In the genomic region with DNA sequence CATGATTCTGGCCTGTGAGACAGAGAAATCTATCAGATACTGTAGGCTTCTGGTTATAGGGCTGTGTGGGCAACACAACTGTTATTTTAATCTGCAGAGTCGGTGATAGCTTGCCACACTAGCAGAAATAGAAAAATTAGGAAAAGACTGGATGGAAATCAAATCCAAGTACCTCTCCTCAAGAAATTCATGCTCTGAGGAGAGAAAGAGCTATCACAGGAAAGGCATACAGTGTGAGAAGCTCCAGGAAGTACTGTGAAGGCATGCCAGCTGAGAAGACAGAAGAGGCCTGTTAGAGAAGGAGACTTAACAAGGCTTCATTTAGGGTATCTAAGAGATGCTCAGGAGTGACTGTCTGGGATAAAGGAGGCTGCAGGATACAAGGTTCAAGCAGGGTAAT, we compare ENCODE assay signal across 28 mouse cellular contexts. TPM values are rescaled to one million over a fixed set of nuclear protein-coding genes. Genes with fewer than 3 reads are reported as not detected.
"Had no signal": no experiment of that assay in that cellular context is flagged by ENCODE, and none has a peak within 500 bp of the region (broad histone marks: within the 10 kb centered on the region; RNA-seq: fewer than 3 reads in every experiment).

No protein-coding gene starts in this region.

- H3K27ac ChIP-seq: heart, adult 2 months; heart, embryonic 13.5 days; heart, embryonic 15.5 days; hindbrain, embryonic 13.5 days; hindbrain, embryonic 15.5 days; hindbrain, postnatal 0 days; kidney, embryonic 15.5 days; kidney, postnatal 0 days; limb, embryonic 13.5 days; limb, embryonic 15.5 days; liver, embryonic 12.5 days; liver, embryonic 14.5 days had no signal

- H3K27me3 ChIP-seq: heart, embryonic 13.5 days; heart, embryonic 15.5 days; hindbrain, embryonic 13.5 days; hindbrain, embryonic 15.5 days; kidney, embryonic 15.5 days; limb, embryonic 13.5 days; limb, embryonic 15.5 days; liver, embryonic 12.5 days had no signal

- DNase-seq: gastrocnemius, postnatal 14 days; gastrocnemius, postnatal 36 days; heart, adult 2 months; heart, postnatal 14 days; heart, postnatal 36 days; kidney, adult 11 months; kidney, adult 2 months; kidney, adult 9 months; kidney, postnatal 14 days; kidney, postnatal 36 days; layer of hippocampus, postnatal 36 days; left cerebral cortex, postnatal 4 days had no signal

- H3K9me3 ChIP-seq: heart, embryonic 13.5 days; heart, embryonic 15.5 days; hindbrain, embryonic 13.5 days; hindbrain, embryonic 15.5 days; kidney, embryonic 15.5 days; limb, embryonic 13.5 days; limb, embryonic 15.5 days; liver, embryonic 12.5 days had no signal

- H3K4me3 ChIP-seq: heart, adult 2 months; heart, embryonic 13.5 days; heart, embryonic 15.5 days; hindbrain, embryonic 13.5 days; hindbrain, embryonic 15.5 days; kidney, embryonic 15.5 days; limb, embryonic 13.5 days; limb, embryonic 15.5 days; liver, embryonic 12.5 days had no signal

- H3K4me1 ChIP-seq: heart, embryonic 13.5 days; heart, embryonic 15.5 days; hindbrain, embryonic 13.5 days; hindbrain, embryonic 15.5 days; kidney, embryonic 15.5 days; limb, embryonic 13.5 days; limb, embryonic 15.5 days; liver, embryonic 12.5 days had no signal

- ATAC-seq: hindbrain, postnatal 0 days; intestine, embryonic 16.5 days; liver, embryonic 12.5 days had no signal

- H3K36me3 ChIP-seq: heart, embryonic 13.5 days; heart, embryonic 15.5 days; hindbrain, embryonic 13.5 days; hindbrain, embryonic 15.5 days; kidney, embryonic 15.5 days; limb, embryonic 13.5 days; limb, embryonic 15.5 days; liver, embryonic 12.5 days had no signal

RNA-seq across cellular contexts. Expression of gene Gabrb3, which starts 3.2 kb away (rescaled TPM):
- total RNA-seq: gastrocnemius, adult 18-20 months; gastrocnemius, postnatal 36 days; hematopoietic stem cell, adult 5-6 weeks had no signal

RNA-seq across cellular contexts. Expression of gene Gabrg3, which starts 35.7 kb away (rescaled TPM):
- total RNA-seq: gastrocnemius, adult 18-20 months; gastrocnemius, adult 8-10 months; gastrocnemius, postnatal 36 days; heart, adult 2 months; hematopoietic stem cell, adult 5-6 weeks; liver, adult 2 months had no signal
- polyA plus RNA-seq: liver, adult 2 months had no signal
